Mouse (Mus musculus) C2C12 (cell line): ENCODE results near the gene Zfp513. TPM values are rescaled to one million over a fixed set of nuclear protein-coding genes. Genes with fewer than 3 reads are reported as not detected.
A peak's percentile ranks its signal among the peaks of the same experiment; 100 is the strongest.

Experiments
- H3K27me3 ChIP-seq: one replicate; pipeline ENCODE4 v1.6.1; 2011; ENCODE audit not compliant: control insufficient read depth, insufficient read depth, insufficient read length
- H3K36me3 ChIP-seq: one replicate; pipeline ENCODE4 v1.6.1; 2011; ENCODE audit not compliant: control insufficient read depth, insufficient read depth
- H3K4me3 ChIP-seq: one replicate; pipeline ENCODE4 v1.5.1; 2011; ENCODE audit warnings: mild to moderate bottlenecking, control low read depth; ENCODE audit not compliant: poor library complexity, insufficient read depth, severe bottlenecking
- H3K79me2 ChIP-seq: one replicate; pipeline ENCODE4 v1.6.1; 2011; ENCODE audit not compliant: control insufficient read depth, insufficient read depth
- H3K79me3 ChIP-seq: one replicate; pipeline ENCODE4 v1.6.1; 2011; ENCODE audit warnings: low read depth, control low read depth
- H3ac ChIP-seq: one replicate; pipeline ENCODE3; 2011; ENCODE audit warnings: low read depth; ENCODE audit not compliant: control insufficient read depth, insufficient read length
- CEBPB ChIP-seq: IDR thresholded peaks from one replicate; pipeline ENCODE4 v1.6.1; 2011; ENCODE audit warnings: low read depth, mild to moderate bottlenecking, control low read depth, moderate library complexity
- CTCF ChIP-seq: IDR thresholded peaks from one replicate; pipeline ENCODE4 v1.5.1; 2011; ENCODE audit not compliant: control insufficient read depth, insufficient read depth, insufficient read length
- FOSL1 ChIP-seq: IDR thresholded peaks from one replicate; pipeline ENCODE4 v1.8.0; 2011; ENCODE audit warnings: mild to moderate bottlenecking, low read length; ENCODE audit not compliant: poor library complexity, insufficient read depth, severe bottlenecking
- MAX ChIP-seq: IDR thresholded peaks from one replicate; pipeline ENCODE4 v1.6.1; 2011; ENCODE audit warnings: mild to moderate bottlenecking, control low read depth
- MYOD1 ChIP-seq: IDR thresholded peaks from one replicate; pipeline ENCODE4 v1.6.1; 2011; ENCODE audit warnings: low read depth; ENCODE audit not compliant: control insufficient read depth, insufficient read length
- MYOG ChIP-seq: IDR thresholded peaks from one replicate; pipeline ENCODE4 v1.6.1; 2011; ENCODE audit not compliant: control insufficient read depth, insufficient read length; ENCODE audit errors: extremely low read depth
- USF1 ChIP-seq: IDR thresholded peaks from one replicate; pipeline ENCODE4 v1.6.1; 2011; ENCODE audit warnings: low read depth, mild to moderate bottlenecking, control low read depth, moderate library complexity
- polyA plus RNA-seq: library from polyadenylated mRNA; unstranded; fragments of >200 nt; fragmentation: generic; extraction: Trizol; gene quantifications from one replicate; pipeline ENCODE4 v1.2.1, GENCODE M21; 2012; ENCODE audit warnings: missing spikeins

The Zfp513 gene
- polyA plus RNA-seq, 1 experiment, result 20.9 TPM

DNA sequence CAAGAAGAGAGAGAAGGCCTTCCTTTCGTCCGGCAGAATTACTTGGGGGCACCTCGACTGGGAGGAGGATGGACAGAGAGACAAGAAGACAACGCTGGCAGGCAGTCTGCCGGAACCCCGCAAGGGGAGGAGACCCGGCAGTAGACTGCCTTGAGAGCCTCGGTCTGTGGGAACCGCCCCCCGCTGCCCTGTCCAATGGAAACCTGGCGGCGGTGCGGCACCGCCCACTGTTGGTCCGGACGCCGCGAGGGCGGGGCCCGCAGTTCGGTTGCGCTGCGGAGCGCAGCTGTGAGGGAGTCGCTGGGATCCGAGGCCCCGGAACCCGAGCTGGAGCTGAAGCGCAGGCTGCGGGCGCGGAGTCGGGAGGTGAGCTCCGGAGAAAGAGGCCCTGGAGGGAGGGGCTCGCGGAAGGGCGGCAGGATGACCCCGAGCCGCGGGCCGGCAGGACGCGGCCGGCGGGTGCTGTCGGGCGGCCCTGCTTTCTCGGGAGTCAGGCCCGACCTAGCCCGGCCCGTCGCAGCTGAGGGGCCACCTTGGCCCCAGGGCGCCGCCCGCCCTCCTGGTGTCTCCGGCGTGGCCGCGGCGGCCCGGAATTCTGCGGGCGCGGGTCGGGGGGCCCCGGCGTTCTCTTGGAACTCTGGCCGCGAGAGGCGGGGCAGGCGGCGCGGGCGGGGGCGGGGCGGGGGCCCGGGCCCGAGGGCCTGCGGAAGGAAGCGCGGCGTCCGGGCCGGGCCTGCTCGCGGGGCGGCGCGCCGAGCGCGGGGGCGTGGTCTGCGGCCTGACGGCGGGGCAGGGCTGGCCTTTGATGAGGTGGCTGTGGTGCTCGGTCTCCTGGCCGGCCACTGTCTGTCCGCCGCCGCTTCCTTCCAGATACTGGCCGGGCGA, 38.8 kb upstream of the Zfp513 start, which contains the start of the genes Nrbp1 and Gm9970:
Gene Nrbp1, plus strand, starts transcription at position 228 of the 885 bp plus-strand sequence.
Gene Gm9970, minus strand, starts transcription at position 596 of the 885 bp plus-strand sequence.
- Histone ChIP-seq H3K79me3 (peaks cover 23% of the 10 kb centered on the region), H3K27me3 (no peaks in the 10 kb centered on the region), H3K79me2 (peaks cover 31% of the 10 kb centered on the region), H3K36me3 (peaks cover 23% of the 10 kb centered on the region), H3K4me3 (peak within 1 kb of the TSS; percentile 66), H3ac (peak within 1 kb of the TSS; percentile 77)
- TF ChIP-seq CTCF (no peak), CEBPB (no peak), MAX (no peak), MYOD1 (no peak), USF1 (no peak), FOSL1 (no peak), MYOG (no peak)

DNA sequence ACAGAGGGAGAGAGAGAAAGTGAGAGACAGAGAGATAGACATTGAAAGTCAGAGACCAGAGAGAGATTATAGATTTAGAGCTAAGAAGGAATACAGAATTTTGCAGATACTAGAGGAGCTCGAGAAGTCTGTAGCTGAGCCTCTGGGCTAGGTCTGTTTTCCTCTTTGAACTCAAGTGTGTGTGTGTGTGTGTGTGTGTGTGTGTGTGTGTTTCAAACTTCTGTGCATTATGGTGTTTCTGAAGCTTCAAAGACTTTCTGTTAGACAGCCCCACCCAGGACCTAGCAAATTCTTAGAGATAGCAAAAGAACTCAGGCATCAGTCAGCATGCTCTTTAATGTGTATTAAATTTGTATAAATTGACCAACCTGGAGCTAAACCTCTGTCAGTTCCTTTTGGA, 24.5 kb upstream of the Zfp513 start:
- Histone ChIP-seq H3ac (no peak overlapping the region), H3K79me2 (no peaks in the 10 kb centered on the region), H3K4me3 (no peak overlapping the region), H3K27me3 (no peaks in the 10 kb centered on the region), H3K36me3 (no peaks in the 10 kb centered on the region), H3K79me3 (no peaks in the 10 kb centered on the region)
- no peak for TF ChIP-seq USF1
- TF ChIP-seq CTCF, result no peak
- TF ChIP-seq MAX, result no peak
- no peak for TF ChIP-seq MYOD1
- TF ChIP-seq MYOG, result no peak
- no peak for TF ChIP-seq CEBPB
- no peak for TF ChIP-seq FOSL1

DNA sequence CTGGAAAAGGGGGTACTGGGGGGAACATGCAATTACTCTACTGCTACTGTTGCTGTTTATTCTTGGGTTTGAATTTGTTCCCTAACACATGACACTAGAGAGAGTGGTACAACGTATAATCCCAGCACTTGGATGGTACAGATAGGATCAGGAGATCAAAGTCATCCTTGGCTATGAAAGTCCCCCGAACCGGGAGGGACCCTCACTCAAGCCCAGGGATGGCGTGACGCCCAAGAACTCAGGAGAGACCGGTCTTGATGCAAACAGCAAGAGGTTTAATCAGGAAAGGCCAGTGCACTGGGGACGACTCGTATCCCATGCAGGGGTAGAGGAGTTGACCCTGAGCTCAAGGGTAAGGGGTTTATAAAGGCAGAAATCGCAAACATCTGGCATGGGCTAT, 20.6 kb upstream of the Zfp513 start:
- Histone ChIP-seq H3K79me3 (peaks cover 21% of the 10 kb centered on the region), H3K4me3 (no peak overlapping the region), H3K79me2 (peaks cover 38% of the 10 kb centered on the region), H3K36me3 (no peaks in the 10 kb centered on the region), H3ac (no peak overlapping the region), H3K27me3 (no peaks in the 10 kb centered on the region)
- no peak for TF ChIP-seq CEBPB

DNA sequence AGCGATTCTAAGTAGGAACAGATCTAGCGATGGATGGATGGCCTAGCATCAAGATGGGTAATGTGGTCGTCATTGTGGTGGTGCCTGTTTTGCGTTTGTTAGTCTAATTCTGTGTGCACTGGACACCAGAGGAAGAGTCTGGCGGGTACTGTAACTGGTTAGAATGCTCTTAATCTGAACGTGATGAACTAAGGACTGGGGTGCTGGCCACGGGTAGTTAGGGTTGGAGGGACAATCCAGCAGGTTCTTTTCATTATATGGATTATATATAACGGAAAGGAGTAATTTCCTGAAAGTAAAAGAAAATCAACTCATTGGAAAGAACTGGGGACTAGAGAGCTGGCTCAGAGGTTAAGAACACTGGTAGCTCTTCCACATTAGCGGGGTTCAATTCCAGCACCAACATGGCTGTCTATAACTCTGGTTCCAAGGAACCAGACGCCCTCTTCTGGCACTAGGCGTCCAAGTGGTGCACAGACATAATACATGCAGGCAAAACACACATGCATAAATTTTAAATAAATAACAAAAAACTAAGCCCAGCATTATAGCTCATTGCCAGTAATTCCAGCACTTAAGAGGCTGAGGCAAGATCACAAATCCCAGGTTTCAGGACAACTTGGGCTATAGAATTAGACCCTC, 19.3 kb upstream of the Zfp513 start:
- Histone ChIP-seq H3K79me3 (peaks cover 33% of the 10 kb centered on the region), H3K4me3 (peak overlapping the region; percentile 76), H3K27me3 (no peaks in the 10 kb centered on the region), H3K36me3 (peaks cover 3% of the 10 kb centered on the region), H3K79me2 (peaks cover 50% of the 10 kb centered on the region), H3ac (peak overlapping the region; percentile 64)
- no peak for TF ChIP-seq CEBPB
- no peak for TF ChIP-seq USF1
- no peak for TF ChIP-seq FOSL1
- TF ChIP-seq CTCF, result no peak
- TF ChIP-seq MYOD1, result no peak
- TF ChIP-seq MYOG, result no peak
- TF ChIP-seq MAX, result no peak

DNA sequence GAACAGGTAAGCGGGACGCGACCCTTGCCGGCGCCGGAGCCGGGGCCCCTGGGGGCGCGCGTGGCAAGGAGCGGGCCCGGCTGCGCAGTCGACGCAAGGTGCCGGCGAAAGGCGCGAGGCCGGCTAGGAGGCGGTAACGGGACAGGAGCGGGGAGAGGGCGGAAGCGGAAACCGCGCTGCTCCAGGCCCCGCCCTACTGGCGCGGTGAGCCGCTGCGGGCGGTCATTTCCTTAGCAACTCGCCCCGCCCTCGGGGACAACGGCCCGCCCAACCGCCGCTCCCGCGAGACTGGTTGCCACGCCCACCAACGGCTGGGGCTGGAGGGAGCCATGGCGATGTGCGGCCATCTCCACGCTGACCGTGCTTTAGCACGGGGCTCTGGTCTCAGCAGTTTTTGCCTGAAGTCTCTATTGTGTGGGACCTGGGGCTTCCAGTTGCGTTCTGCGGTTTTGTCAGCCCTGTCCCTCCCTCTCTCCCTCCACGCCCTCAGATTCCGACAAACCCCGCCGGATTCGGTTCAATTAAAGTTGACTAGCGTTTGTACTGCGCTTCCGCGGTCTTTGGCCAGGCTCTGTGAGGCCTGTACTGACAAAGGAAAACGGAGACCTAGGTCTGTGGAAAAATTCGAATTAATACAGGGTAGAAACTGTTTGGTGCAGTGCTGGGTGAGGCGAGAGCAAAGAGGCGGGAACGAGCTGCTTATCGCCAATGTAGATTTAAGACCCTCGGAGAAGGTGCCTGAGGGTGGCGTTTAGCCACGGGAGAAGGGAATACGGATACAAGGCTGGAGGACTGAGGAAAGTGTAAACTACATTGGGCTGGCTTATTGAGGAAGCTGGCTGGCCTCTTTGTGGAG, 18.6 kb upstream of the Zfp513 start, which contains the start of gene Ppm1g:
Gene Ppm1g, minus strand, starts transcription at position 240 of the 856 bp plus-strand sequence.
- Histone ChIP-seq H3ac (peak within 1 kb of the TSS; percentile 89), H3K36me3 (peaks cover 8% of the 10 kb centered on the region), H3K79me2 (peaks cover 58% of the 10 kb centered on the region), H3K27me3 (no peaks in the 10 kb centered on the region), H3K79me3 (peaks cover 41% of the 10 kb centered on the region), H3K4me3 (peak within 1 kb of the TSS; percentile 76)
- TF ChIP-seq MAX (peak; percentile 53), MYOG (no peak), MYOD1 (no peak), CTCF (no peak), CEBPB (no peak), FOSL1 (no peak), USF1 (no peak)
